Mouse (Mus musculus) limb, embryonic 14.5 days (tissue): ENCODE measurements around the gene Htr1d. TPM values are rescaled to one million over a fixed set of nuclear protein-coding genes. Genes with fewer than 3 reads are reported as not detected.
A peak's percentile ranks its signal among the peaks of the same experiment; 100 is the strongest.

Experiments
- ATAC-seq: fragments of 200-750 bp; cut with Nextera tagmentation; 2 replicates; pipeline ENCODE4 v1.8.0; 2017; ENCODE audit warnings: low read depth, moderate number of reproducible peaks, moderate TSS enrichment; ENCODE audit not compliant: low FRiP score
- DNase-seq: peaks from one replicate; pipeline ENCODE4 v3.0.0-alpha.2; 2015; ENCODE audit warnings: low spot score
- H3K27ac ChIP-seq: fragments of 300-500 bp; sonication (generic); replicated peaks from 2 replicates; pipeline ENCODE4 v1.5.1; 2014; ENCODE audit warnings: low read depth, mild to moderate bottlenecking, low read length, moderate library complexity, mixed read lengths
- H3K27me3 ChIP-seq: fragments of 300-500 bp; sonication (generic); 2 replicates; pipeline ENCODE4 v1.6.1; 2014; ENCODE audit warnings: low read length, mixed read lengths; ENCODE audit not compliant: control insufficient read depth, insufficient read depth
- H3K36me3 ChIP-seq: fragments of 300-500 bp; sonication (generic); 2 replicates; pipeline ENCODE4 v1.6.1; 2014; ENCODE audit warnings: mild to moderate bottlenecking, low read length, moderate library complexity, mixed read lengths; ENCODE audit not compliant: control insufficient read depth, insufficient read depth
- H3K4me1 ChIP-seq: fragments of 300-500 bp; sonication (generic); 2 replicates; pipeline ENCODE4 v1.6.1; 2014; ENCODE audit warnings: antibody characterized with exemption, low read length, mixed read lengths; ENCODE audit not compliant: control insufficient read depth, insufficient read depth
- H3K4me2 ChIP-seq: fragments of 300-500 bp; sonication (generic); replicated peaks from 2 replicates; pipeline ENCODE4 v1.6.1; 2014; ENCODE audit warnings: low read depth, mild to moderate bottlenecking, low read length, moderate library complexity; ENCODE audit not compliant: severe bottlenecking
- H3K4me3 ChIP-seq: fragments of 300-500 bp; sonication (generic); replicated peaks from 2 replicates; pipeline ENCODE4 v1.5.1; 2014; ENCODE audit warnings: low read length
- H3K9ac ChIP-seq: fragments of 300-500 bp; sonication (generic); 2 replicates; pipeline ENCODE4 v1.6.1; 2014; ENCODE audit warnings: mild to moderate bottlenecking, low read depth, low read length, moderate library complexity; ENCODE audit not compliant: severe bottlenecking
- H3K9me3 ChIP-seq: fragments of 300-500 bp; sonication (generic); 2 replicates; pipeline ENCODE4 v1.6.1; 2016; ENCODE audit warnings: low read length; ENCODE audit not compliant: control insufficient read depth
- POLR2A ChIP-seq: fragments of 200-500 bp; IDR thresholded peaks from 2 replicates; pipeline ENCODE4 v1.8.0; 2012; ENCODE audit warnings: inconsistent platforms, mild to moderate bottlenecking, moderate library complexity, borderline replicate concordance; ENCODE audit not compliant: insufficient read depth, insufficient read length; ENCODE audit errors: extremely low read depth
- WGBS: fragments of 180-500 bp; shearing (Covaris S2); extraction: QIAGEN DNeasy Blood & Tissue Kit; methylation state at CpG from one replicate; pipeline ENCODE4 v1.1.7; 2014; 5-methylcytosine and 5-hydroxymethylcytosine counted together
- polyA plus RNA-seq, 2 experiments: library from polyadenylated mRNA; depleted of rRNA in 1 of 2; stranded (reverse) in 1 of 2; unstranded in 1 of 2; fragments of >200 nt; fragmentation: Nextera tagmentation in 1 of 2; extraction: Ambion mirVana in 1 of 2; gene quantifications; 2 replicates each; pipeline versions ENCODE4 v1.2.1 to v1.2.3; 2012 to 2014

Htr1d gene
- polyA plus RNA-seq, 2 experiments: 0.23 to 0.44 TPM

DNA sequence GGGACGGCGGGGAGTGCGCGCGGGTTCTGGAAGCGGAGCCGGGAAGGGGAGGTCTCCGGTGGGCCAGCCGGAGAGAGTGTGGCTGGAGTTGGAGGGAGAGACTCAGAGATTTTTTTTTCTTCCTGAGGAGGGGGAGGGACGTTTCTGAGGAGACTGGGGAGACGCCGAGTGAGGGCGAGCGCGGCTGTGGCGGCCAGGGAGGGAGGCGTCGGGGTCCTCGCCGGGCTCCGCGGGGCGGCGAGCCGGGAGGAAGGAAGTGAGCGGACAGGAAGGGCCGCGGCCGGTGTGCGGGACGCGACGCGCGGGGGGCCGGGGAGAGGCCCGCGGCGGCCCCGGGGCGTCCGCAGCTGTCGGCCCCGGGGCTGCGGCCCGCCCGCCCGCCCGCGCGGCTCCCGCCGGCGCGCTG lies 46.6 kb downstream of the Htr1d start:
- peak overlapping the region; percentile 93 for H3K27ac ChIP-seq
- 0% methylated on average over 15 of the region's 55 CpGs for WGBS

GRCm38 (mm10) chr4:136470347-136471071 lies 47.2 kb downstream of the Htr1d start:
- H3K27me3 ChIP-seq: no peaks in the 10 kb centered on the region
- peak overlapping the region; percentile 63 for H3K4me2 ChIP-seq
- ATAC-seq: peak; percentile 42
- peak overlapping the region; percentile 89 for H3K9ac ChIP-seq
- H3K4me3 ChIP-seq: peak overlapping the region; percentile 93
- peak overlapping the region; percentile 93 for H3K27ac ChIP-seq
- H3K9me3 ChIP-seq: no peaks in the 10 kb centered on the region
- TF ChIP-seq POLR2A: no peak
- H3K36me3 ChIP-seq: no peaks in the 10 kb centered on the region
- WGBS: under 1% methylated on average over 34 of the region's 58 CpGs
- DNase-seq: peak; percentile 41
- peaks cover 23% of the 10 kb centered on the region for H3K4me1 ChIP-seq

More for the DNA sequence above, 46.6 kb downstream of the Htr1d start:
- peak overlapping the region; percentile 63 for H3K4me2 ChIP-seq
- peaks cover 23% of the 10 kb centered on the region for H3K4me1 ChIP-seq
- H3K36me3 ChIP-seq: no peaks in the 10 kb centered on the region
- H3K4me3 ChIP-seq: peak overlapping the region; percentile 93
- no peaks in the 10 kb centered on the region for H3K27me3 ChIP-seq
- H3K9me3 ChIP-seq: no peaks in the 10 kb centered on the region
- DNase-seq (peak; percentile 74), ATAC-seq (peak; percentile 92)
- TF ChIP-seq POLR2A: no peak
- H3K9ac ChIP-seq: peak overlapping the region; percentile 89

DNA sequence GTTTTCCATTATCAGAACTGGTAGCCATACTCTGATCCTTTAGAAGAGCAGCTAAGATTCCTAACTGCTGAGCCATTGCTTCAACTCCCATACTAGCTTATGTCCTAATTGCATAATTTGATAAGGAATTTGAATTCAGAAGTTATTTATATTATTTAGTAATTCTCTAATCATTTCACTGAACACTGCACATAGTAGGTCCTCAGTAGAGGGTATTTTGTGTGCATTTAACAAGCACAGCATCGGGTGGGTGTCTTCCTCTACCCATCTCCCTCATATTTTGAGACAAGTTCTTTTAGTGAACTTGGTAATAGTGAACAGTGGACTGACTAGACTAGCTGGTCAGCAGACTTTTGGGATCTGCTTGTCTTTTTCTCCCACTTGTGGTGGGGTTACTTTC lies 53.4 kb downstream of the Htr1d start:
- Histone ChIP-seq H3K27ac (no peak overlapping the region), H3K27me3 (no peaks in the 10 kb centered on the region), H3K9ac (no peak overlapping the region), H3K36me3 (no peaks in the 10 kb centered on the region), H3K4me3 (no peak overlapping the region), H3K4me1 (peaks cover 3% of the 10 kb centered on the region; the same call in 1 of the 2 replicates), H3K9me3 (no peaks in the 10 kb centered on the region), H3K4me2 (no peak overlapping the region)
- DNase-seq (no peak), ATAC-seq (no peak)
- WGBS: 96% methylated on average over 1 of the region's 1 CpGs
- no peak for TF ChIP-seq POLR2A

GRCm38 (mm10) chr4:136486549-136486948 lies 63.2 kb downstream of the Htr1d start:
- no peak for DNase-seq
- Histone ChIP-seq H3K36me3 (no peaks in the 10 kb centered on the region), H3K9me3 (no peaks in the 10 kb centered on the region), H3K4me3 (no peak overlapping the region), H3K27me3 (no peaks in the 10 kb centered on the region), H3K27ac (no peak overlapping the region), H3K4me1 (no peaks in the 10 kb centered on the region), H3K9ac (no peak overlapping the region), H3K4me2 (no peak overlapping the region)
- no peak for ATAC-seq
- TF ChIP-seq POLR2A: no peak
- WGBS: 81% methylated on average over 2 of the region's 2 CpGs

Other genes starting within 250 kb of the Htr1d start
- 22.9 and 26.6 TPM in 2 replicates for gene Asap3, start 217.2 kb upstream of the Htr1d start, polyA plus RNA-seq (2012; rRNA removed)
- gene Asap3, start 217.2 kb upstream of the Htr1d start, polyA plus RNA-seq (2014; fragmentation: Nextera tagmentation; extraction: Ambion mirVana): 12.0 and 14.6 TPM in 2 replicates
- 4.7 and 8.0 TPM in 2 replicates for gene Tcea3, start 175.8 kb upstream of the Htr1d start, polyA plus RNA-seq (2012; rRNA removed)
- 17.4 and 20.6 TPM in 2 replicates for gene Tcea3, start 175.8 kb upstream of the Htr1d start, polyA plus RNA-seq (2014; fragmentation: Nextera tagmentation; extraction: Ambion mirVana)
- 39.6 and 47.0 TPM in 2 replicates for gene Zfp46, start 138.8 kb upstream of the Htr1d start, polyA plus RNA-seq (2012; rRNA removed)
- 28.2 and 30.2 TPM in 2 replicates for gene Zfp46, start 138.8 kb upstream of the Htr1d start, polyA plus RNA-seq (2014; fragmentation: Nextera tagmentation; extraction: Ambion mirVana)
- gene Hnrnpr, start 112.6 kb upstream of the Htr1d start, polyA plus RNA-seq (2012; rRNA removed): 96.8 and 135 TPM in 2 replicates
- 163 and 179 TPM in 2 replicates for gene Hnrnpr, start 112.6 kb upstream of the Htr1d start, polyA plus RNA-seq (2014; fragmentation: Nextera tagmentation; extraction: Ambion mirVana)
- 0.27 and 0.38 TPM in 2 replicates for gene 6030445D17Rik, start 38.7 kb downstream of the Htr1d start, polyA plus RNA-seq (2012; rRNA removed)
- gene 6030445D17Rik, start 38.7 kb downstream of the Htr1d start, polyA plus RNA-seq (2014; fragmentation: Nextera tagmentation; extraction: Ambion mirVana): 0.26 and 0.48 TPM in 2 replicates
- 20.1 and 21.8 TPM in 2 replicates for gene Luzp1, start 46.2 kb downstream of the Htr1d start, polyA plus RNA-seq (2012; rRNA removed)
- gene Luzp1, start 46.2 kb downstream of the Htr1d start, polyA plus RNA-seq (2014; fragmentation: Nextera tagmentation; extraction: Ambion mirVana): 112 and 119 TPM in 2 replicates
- 89.9 and 97.9 TPM in 2 replicates for gene Kdm1a, start 179.2 kb downstream of the Htr1d start, polyA plus RNA-seq (2012; rRNA removed)
- 51.9 and 62.8 TPM in 2 replicates for gene Kdm1a, start 179.2 kb downstream of the Htr1d start, polyA plus RNA-seq (2014; fragmentation: Nextera tagmentation; extraction: Ambion mirVana)
- not detected in 2 replicates for gene Tex46, start 186.9 kb downstream of the Htr1d start, polyA plus RNA-seq (2012; rRNA removed)
- not detected in 2 replicates for gene Tex46, start 186.9 kb downstream of the Htr1d start, polyA plus RNA-seq (2014; fragmentation: Nextera tagmentation; extraction: Ambion mirVana)
- 0.09 and 0.12 TPM in 2 replicates for gene Lactbl1, start 199.1 kb downstream of the Htr1d start, polyA plus RNA-seq (2012; rRNA removed)
- 0.07 TPM in 1 of 2 replicates, not detected in the other for gene Lactbl1, start 199.1 kb downstream of the Htr1d start, polyA plus RNA-seq (2014; fragmentation: Nextera tagmentation; extraction: Ambion mirVana)